Mouse (Mus musculus) midbrain, embryonic 10.5 days (tissue): ENCODE results near the gene 1700011L22Rik. TPM values are rescaled to one million over a fixed set of nuclear protein-coding genes. Genes with fewer than 3 reads are reported as not detected.

Experiments
- DNase-seq: peaks from one replicate; pipeline ENCODE4 v3.0.0-alpha.2; 2017; ENCODE audit warnings: low spot score
- H3K27ac ChIP-seq: fragments of 300-500 bp; sonication (generic); replicated peaks from 2 replicates; pipeline ENCODE4 v1.5.1; 2016; ENCODE audit warnings: mild to moderate bottlenecking
- H3K27me3 ChIP-seq: fragments of 300-500 bp; sonication (generic); 2 replicates; pipeline ENCODE4 v1.6.1; 2016; ENCODE audit warnings: low read depth, mild to moderate bottlenecking; ENCODE audit not compliant: poor library complexity, severe bottlenecking
- H3K36me3 ChIP-seq: fragments of 300-500 bp; sonication (generic); 2 replicates; pipeline ENCODE4 v1.6.1; 2016; ENCODE audit warnings: mild to moderate bottlenecking, moderate library complexity
- H3K4me1 ChIP-seq: fragments of 300-500 bp; sonication (generic); 2 replicates; pipeline ENCODE4 v1.6.1; 2016
- H3K4me3 ChIP-seq: fragments of 300-500 bp; sonication (generic); 2 replicates; pipeline ENCODE4 v1.5.1; 2016; ENCODE audit warnings: mild to moderate bottlenecking, moderate library complexity
- H3K9me3 ChIP-seq: fragments of 300-500 bp; sonication (generic); replicated peaks from 2 replicates; pipeline ENCODE4 v1.6.1; 2016; ENCODE audit warnings: mild to moderate bottlenecking
- WGBS: fragments of 180-500 bp; shearing (Covaris S2); methylation state at CpG from one replicate; pipeline ENCODE4 v1.1.7; 2016; 5-methylcytosine and 5-hydroxymethylcytosine counted together
- polyA plus RNA-seq: library from polyadenylated mRNA; unstranded; fragments of >200 nt; fragmentation: Nextera tagmentation; extraction: Ambion mirVana; gene quantifications from 2 replicates; pipeline ENCODE4 v1.2.1, GENCODE M21; 2016

Gene 1700011L22Rik
- polyA plus RNA-seq, result not detected in 2 replicates

GRCm38 (mm10) chr8:79248470-79248869, at the start of gene 1700011L22Rik:
TSS of gene 1700011L22Rik (minus strand) at chr8:79248570.
- Histone ChIP-seq H3K9me3 (0 out of 2 replicates have a peak, but pooled peaks cover 3% of the 10 kb centered on the region), H3K36me3 (no peaks in the 10 kb centered on the region), H3K27me3 (no peaks in the 10 kb centered on the region), H3K27ac (no peak within 1 kb of the TSS), H3K4me1 (no peaks in the 10 kb centered on the region), H3K4me3 (no peak within 1 kb of the TSS)
- WGBS, result 92% methylated on average over 6 of the region's 6 CpGs
- DNase-seq, result no peak

DNA sequence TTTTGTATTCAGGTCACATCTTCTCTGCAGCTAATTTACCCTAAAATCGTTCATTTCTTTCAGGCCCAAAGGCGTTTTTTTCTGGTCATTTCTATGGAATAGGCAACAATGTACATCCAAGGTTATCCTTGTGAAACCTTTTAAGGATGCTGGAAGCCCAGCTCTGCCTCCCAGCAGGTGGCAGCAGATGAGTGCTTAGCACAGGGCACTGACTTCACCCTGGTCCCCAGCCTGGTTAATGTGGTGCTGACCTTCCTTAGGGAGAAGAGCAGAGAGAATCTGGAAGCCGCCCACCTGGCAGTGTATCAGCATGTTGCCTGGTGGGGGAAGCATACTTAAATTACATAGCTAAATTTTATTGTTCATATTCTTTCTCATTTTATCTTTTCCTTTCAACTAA, 49.4 kb upstream of the 1700011L22Rik start:
- Histone ChIP-seq H3K4me1 (peaks cover 37% of the 10 kb centered on the region), H3K4me3 (no peak overlapping the region), H3K27ac (no peak overlapping the region), H3K36me3 (no peaks in the 10 kb centered on the region), H3K9me3 (no peaks in the 10 kb centered on the region), H3K27me3 (no peaks in the 10 kb centered on the region)
- peak; percentile 52 for DNase-seq
- WGBS, result 54% methylated on average over 3 of the region's 3 CpGs

DNA sequence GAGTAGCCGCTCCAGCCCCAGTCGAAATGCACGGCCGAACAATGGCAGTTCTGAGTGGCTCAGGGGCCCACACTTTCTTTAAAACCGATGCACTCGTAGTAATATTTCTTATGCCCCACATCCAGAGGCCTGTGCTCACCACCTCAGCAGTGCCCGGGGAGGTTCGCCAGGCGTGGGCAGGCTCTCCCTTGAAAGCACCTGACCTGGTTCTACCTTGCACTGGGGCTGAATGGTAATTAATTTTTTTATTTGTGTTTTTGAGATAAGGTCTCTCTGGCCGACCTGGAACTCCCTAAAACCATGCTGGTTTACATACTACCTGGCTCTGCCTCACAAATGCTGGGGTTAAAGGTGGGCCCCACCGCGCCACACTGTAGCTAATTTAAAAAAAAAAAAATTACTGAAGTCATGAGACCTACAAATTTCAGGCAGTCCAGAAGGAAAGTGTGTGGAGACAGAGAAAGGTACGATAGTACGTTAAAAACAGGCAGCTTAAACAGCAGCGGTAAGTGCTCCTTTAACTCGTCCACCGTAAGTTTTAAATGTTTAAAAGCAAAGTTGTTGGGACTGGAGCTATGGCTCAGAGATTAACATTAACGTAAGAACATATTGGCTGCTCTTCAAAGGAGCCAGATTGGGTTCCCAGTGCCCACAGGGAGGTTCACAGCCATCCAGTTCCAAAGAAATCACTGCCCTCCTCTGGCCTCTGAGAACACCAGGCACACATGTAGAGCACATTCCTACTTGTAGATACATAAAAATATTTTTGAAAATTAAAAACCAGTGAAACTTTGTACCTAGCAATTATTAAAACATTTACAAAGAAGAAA, 47.1 kb upstream of the 1700011L22Rik start:
- Histone ChIP-seq H3K36me3 (no peaks in the 10 kb centered on the region), H3K4me1 (peaks cover 37% of the 10 kb centered on the region), H3K4me3 (peak overlapping the region; percentile 77), H3K9me3 (no peaks in the 10 kb centered on the region), H3K27me3 (no peaks in the 10 kb centered on the region), H3K27ac (peak overlapping the region; percentile 97)
- DNase-seq, result no peak
- 17% methylated on average over 18 of the region's 18 CpGs for WGBS

DNA sequence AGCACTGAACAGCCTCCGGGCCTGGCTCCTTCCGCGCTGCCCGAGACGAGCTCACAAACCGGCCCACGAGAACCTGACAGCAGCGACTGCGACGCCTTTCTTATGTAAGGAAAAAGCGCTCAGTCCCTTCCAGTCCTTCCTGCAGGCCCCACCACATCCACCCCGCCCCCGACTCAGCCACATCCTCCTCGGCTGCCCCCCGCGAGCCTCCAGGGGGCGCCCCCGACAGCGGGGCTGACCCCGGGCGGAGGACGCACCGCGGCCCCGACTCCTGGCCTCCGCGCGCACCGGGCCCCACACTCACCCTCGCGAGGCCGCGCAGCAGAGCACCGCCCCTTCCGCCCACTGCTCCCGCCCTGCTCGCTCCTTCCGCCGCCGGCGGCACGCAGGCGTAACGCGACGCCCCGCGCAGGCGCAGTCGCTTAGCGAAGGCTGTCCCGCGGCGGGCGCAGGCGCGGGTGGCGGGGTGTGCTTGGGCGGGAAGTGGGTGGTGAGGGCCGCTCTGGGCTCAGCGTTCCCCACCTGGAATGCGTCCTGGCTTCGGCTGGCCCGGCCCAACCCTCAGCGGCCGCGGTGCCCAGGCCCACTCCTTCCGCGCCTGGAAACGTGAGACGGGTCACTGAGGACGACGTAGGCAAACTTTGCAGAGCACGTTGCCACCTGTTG, 46.4 kb upstream of the 1700011L22Rik start, which contains the start of gene Mmaa:
Gene Mmaa, minus strand, starts transcription at position 328 of the 666 bp plus-strand sequence.
- Histone ChIP-seq H3K36me3 (no peaks in the 10 kb centered on the region), H3K4me1 (peaks cover 37% of the 10 kb centered on the region), H3K27ac (peak within 1 kb of the TSS; percentile 97), H3K9me3 (no peaks in the 10 kb centered on the region), H3K27me3 (no peaks in the 10 kb centered on the region), H3K4me3 (peak within 1 kb of the TSS; percentile 77)
- peak; percentile 98 for DNase-seq
- WGBS, result 1% methylated on average over 74 of the region's 74 CpGs

- 80% methylated on average over 3 of the region's 3 CpGs for WGBS
These were observed 45.5 kb upstream of the 1700011L22Rik start for GRCm38 (mm10) chr8:79293841-79294240.

DNA sequence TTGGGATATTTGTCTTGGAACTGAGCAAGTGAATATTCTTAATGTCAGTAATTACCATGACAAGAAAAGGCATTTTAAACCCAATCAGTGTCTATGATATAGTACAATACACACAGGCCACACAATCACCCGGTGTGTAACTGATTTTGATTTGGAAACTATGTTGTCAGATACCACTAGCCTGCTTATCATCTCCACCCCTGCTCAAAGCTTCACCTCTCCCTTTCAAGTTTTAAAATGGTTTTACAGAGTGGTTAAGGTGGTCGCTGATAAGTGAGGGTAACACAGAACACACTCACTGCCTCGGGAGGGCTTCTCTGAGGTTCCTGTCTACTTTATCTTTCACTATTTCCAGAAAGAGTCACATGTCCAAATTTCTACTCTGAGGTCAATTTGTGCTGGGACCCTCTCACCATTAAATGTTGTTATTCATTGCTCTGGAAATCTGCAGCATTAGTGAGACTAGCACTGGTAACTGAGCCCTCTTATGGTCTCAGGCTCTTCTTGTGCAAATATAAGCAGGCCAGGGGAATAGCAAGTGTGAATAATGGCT, 44.4 kb upstream of the 1700011L22Rik start:
- Histone ChIP-seq H3K27ac (no peak overlapping the region), H3K36me3 (no peaks in the 10 kb centered on the region), H3K27me3 (no peaks in the 10 kb centered on the region), H3K4me3 (no peak overlapping the region), H3K9me3 (no peaks in the 10 kb centered on the region), H3K4me1 (peaks cover 37% of the 10 kb centered on the region)
- no peak for DNase-seq
- 91% methylated on average over 3 of the region's 3 CpGs for WGBS

More at GRCm38 (mm10) chr8:79293841-79294240, 45.5 kb upstream of the 1700011L22Rik start:
- Histone ChIP-seq H3K4me1 (peaks cover 37% of the 10 kb centered on the region), H3K4me3 (peak overlapping the region; percentile 77), H3K27me3 (no peaks in the 10 kb centered on the region), H3K36me3 (no peaks in the 10 kb centered on the region), H3K27ac (peak overlapping the region; percentile 97), H3K9me3 (no peaks in the 10 kb centered on the region)
- no peak for DNase-seq

GRCm38 (mm10) chr8:79289592-79289991, 41.2 kb upstream of the 1700011L22Rik start:
- H3K9me3 ChIP-seq, result no peaks in the 10 kb centered on the region
- DNase-seq, result no peak

DNA sequence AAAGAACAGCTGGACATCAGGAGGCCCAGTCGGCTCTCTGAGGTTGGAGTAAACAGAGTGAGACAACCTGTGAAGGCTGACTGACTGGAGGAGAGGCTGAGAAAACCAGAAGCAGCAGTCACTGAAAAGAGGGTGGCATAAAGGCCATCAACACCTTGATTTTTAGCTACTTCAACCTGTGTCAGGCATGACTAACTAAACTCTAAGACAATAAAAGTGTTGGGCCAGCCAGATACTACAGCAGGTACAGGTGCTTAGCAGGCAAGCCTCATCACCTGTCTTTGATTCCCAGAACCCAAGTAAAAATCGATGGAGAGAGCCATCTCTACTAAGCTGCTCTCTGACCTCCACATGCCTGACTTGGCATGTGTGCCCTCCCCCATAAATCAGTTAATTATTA, 40.3 kb upstream of the 1700011L22Rik start:
- 64% methylated on average over 2 of the region's 2 CpGs for WGBS
- H3K27ac ChIP-seq, result no peak overlapping the region
- no peaks in the 10 kb centered on the region for H3K36me3 ChIP-seq
- H3K9me3 ChIP-seq, result no peaks in the 10 kb centered on the region
- no peak for DNase-seq
- H3K27me3 ChIP-seq, result no peaks in the 10 kb centered on the region
- H3K4me1 ChIP-seq, result peaks cover 9% of the 10 kb centered on the region
- H3K4me3 ChIP-seq, result no peak overlapping the region

More at GRCm38 (mm10) chr8:79289592-79289991, 41.2 kb upstream of the 1700011L22Rik start:
- H3K4me3 ChIP-seq, result no peak overlapping the region
- peaks cover 16% of the 10 kb centered on the region for H3K4me1 ChIP-seq
- WGBS, result 86% methylated on average over 5 of the region's 5 CpGs
- H3K36me3 ChIP-seq, result no peaks in the 10 kb centered on the region
- no peaks in the 10 kb centered on the region for H3K27me3 ChIP-seq
- H3K27ac ChIP-seq, result no peak overlapping the region

- no peaks in the 10 kb centered on the region for H3K9me3 ChIP-seq
- H3K36me3 ChIP-seq, result no peaks in the 10 kb centered on the region
- no peaks in the 10 kb centered on the region for H3K27me3 ChIP-seq
- no peak for DNase-seq
- 91% methylated on average over 4 of the region's 4 CpGs for WGBS
- no peak overlapping the region for H3K4me3 ChIP-seq
- H3K4me1 ChIP-seq, result peaks cover 5% of the 10 kb centered on the region
- H3K27ac ChIP-seq, result no peak overlapping the region
These were observed 39.9 kb upstream of the 1700011L22Rik start for GRCm38 (mm10) chr8:79288250-79288649.

GRCm38 (mm10) chr8:79286424-79286823, 38.1 kb upstream of the 1700011L22Rik start:
- no peaks in the 10 kb centered on the region for H3K27me3 ChIP-seq
- WGBS, result 92% methylated on average over 3 of the region's 3 CpGs
- no peaks in the 10 kb centered on the region for H3K9me3 ChIP-seq
- no peaks in the 10 kb centered on the region for H3K4me1 ChIP-seq
- H3K27ac ChIP-seq, result no peak overlapping the region
- no peaks in the 10 kb centered on the region for H3K36me3 ChIP-seq
- H3K4me3 ChIP-seq, result no peak overlapping the region
- no peak for DNase-seq

GRCm38 (mm10) chr8:79284626-79285025, 36.3 kb upstream of the 1700011L22Rik start:
- H3K4me1 ChIP-seq, result no peaks in the 10 kb centered on the region
- no peak for DNase-seq
- H3K4me3 ChIP-seq, result no peak overlapping the region
- no peak overlapping the region for H3K27ac ChIP-seq
- peaks cover 6% of the 10 kb centered on the region for H3K36me3 ChIP-seq
- WGBS, result 92% methylated on average over 3 of the region's 3 CpGs
- no peaks in the 10 kb centered on the region for H3K9me3 ChIP-seq
- no peaks in the 10 kb centered on the region for H3K27me3 ChIP-seq

- WGBS, result 92% methylated on average over 6 of the region's 6 CpGs
- Histone ChIP-seq H3K9me3 (no peaks in the 10 kb centered on the region), H3K4me3 (no peak overlapping the region), H3K4me1 (no peaks in the 10 kb centered on the region), H3K27me3 (no peaks in the 10 kb centered on the region), H3K27ac (no peak overlapping the region), H3K36me3 (peaks cover 18% of the 10 kb centered on the region)
- DNase-seq, result no peak
These were observed 33.1 kb upstream of the 1700011L22Rik start for GRCm38 (mm10) chr8:79281376-79281890.
